Mouse (Mus musculus) gastrocnemius, postnatal 36 days (tissue): Measurements from ENCODE around the gene Apobec3. TPM values are rescaled to one million over a fixed set of nuclear protein-coding genes. Genes with fewer than 3 reads are reported as not detected.

Source experiments
- DNase-seq, 2 experiments: peaks; one replicate each; pipeline ENCODE4 v3.0.0; 2022
- intact Hi-C: fragments of 180-260 bp; cut with DNase I; formaldehyde crosslinking; loops from one replicate; pipeline ENCODE4 v1.15.1; 2025
- total RNA-seq, 2 experiments: library from RNA; stranded (reverse); gene quantifications; 2 replicates each; pipeline ENCODE4 v1.2.3; 2021

The Apobec3 gene
- total RNA-seq, 2 experiments from 2014 or later, result 2.7 to 4.7 TPM

DNA sequence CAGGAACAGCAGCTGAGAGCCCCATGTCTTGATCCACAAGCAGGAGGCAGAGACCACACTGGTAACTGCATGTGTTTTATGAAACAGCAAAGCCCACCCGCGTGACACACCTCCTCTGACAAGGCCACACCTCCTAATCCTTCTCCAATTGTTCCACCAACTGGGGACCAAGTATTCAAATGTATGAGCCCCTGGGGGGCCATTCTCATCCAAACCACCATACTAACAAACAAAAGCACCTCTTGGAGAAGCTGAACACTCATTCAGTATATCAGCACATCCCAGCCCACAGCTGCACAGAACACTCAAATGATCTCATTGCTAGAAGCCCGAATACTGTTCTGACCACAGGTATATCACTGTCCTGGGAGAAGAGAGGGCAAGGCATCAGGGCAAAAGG lies 52.1 kb downstream of the Apobec3 start:
- intact Hi-C loops, result no loop called here
- no peak for DNase-seq

DNA sequence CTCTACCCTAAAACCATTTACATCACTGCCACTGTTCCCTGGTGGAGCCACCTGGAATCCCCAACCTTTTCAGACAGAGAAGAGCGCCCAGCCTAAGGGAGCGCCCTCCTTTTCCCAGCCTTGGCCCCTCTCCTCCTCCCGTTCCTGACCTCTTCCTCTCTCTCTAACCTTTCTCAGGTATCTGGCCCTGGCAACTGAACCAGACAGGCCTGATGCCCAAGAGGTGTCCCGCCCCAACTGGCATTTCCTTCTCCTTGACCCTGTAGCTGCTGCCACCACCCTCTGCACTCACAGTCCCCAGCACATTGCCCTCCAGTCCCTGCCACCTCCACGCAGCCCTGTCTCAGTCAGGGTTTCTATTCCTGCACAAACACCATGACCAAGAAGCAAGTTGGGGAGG lies 53.5 kb downstream of the Apobec3 start:
- no peak for DNase-seq
- intact Hi-C loops, result no loop called here

DNA sequence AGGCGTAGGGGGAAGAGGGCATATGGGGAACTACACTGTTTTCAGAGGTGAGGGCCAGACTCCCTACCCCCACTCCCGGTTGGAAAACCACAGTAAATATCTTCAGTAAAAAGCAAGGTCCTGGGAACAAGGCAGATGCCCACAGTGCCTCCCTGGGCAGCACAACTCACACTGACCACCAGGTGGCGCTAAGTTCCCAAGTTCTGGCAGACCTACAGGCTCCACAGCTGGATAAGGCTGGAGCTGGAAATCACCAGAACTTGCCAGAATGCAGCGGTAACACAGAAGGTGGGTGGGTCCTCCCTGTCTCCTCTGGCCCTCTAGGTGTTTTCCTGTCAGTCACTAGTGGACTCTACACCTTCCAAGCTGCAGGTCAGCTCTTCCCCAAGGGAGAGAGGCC lies 54.6 kb downstream of the Apobec3 start:
- intact Hi-C loops, result loop anchor here (2.0 kb wide), 1 partner anchor 131 kb away; no protein-coding TSS in a partner anchor
- DNase-seq, result peak; percentile 84 to 87

DNA sequence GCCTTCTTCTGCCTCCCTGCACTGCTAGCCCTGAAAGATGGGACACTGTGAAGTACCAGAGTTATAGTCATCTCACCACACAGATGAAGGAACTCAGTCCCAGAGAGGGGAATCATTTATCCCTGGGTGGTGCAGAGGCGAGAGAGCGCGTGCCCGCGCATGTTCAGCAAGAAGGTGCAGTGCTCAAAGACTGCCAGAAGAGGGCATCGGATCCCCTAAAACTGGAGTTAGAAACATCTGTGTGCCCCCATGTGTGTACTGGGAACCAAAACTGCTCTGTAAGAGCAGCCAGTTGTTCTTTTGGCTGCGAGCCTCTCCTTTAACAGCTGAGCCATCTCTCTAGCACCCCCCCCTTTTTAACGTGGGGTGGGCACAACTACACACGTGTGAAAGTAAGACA lies 55.3 kb downstream of the Apobec3 start:
- no peak for DNase-seq
- intact Hi-C loops, result loop anchor here (2.0 kb wide), 1 partner anchor 130 kb away; no protein-coding TSS in a partner anchor

DNA sequence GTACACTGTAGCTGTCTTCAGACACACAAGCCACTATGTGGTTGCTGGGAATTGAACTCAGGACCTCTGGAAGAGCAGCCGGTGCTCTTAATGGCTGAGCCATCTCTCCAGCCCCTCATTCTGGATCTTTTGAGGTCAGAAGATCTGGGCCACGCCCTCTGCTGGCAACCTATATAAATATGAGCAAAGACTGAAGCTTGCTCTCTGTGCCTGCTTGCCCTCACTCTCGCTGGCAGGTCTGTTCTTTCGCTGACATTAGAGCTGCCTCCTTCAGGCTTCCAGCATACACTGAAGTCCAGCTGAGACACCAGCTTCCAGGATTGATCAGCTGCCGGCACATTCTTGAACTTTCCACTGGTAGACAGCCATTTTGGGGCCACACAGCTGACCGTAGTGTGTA lies 56.2 kb downstream of the Apobec3 start:
- intact Hi-C loops, result loop anchor here (2.0 kb wide), 1 partner anchor 129 kb away; no protein-coding TSS in a partner anchor
- no peak for DNase-seq

DNA sequence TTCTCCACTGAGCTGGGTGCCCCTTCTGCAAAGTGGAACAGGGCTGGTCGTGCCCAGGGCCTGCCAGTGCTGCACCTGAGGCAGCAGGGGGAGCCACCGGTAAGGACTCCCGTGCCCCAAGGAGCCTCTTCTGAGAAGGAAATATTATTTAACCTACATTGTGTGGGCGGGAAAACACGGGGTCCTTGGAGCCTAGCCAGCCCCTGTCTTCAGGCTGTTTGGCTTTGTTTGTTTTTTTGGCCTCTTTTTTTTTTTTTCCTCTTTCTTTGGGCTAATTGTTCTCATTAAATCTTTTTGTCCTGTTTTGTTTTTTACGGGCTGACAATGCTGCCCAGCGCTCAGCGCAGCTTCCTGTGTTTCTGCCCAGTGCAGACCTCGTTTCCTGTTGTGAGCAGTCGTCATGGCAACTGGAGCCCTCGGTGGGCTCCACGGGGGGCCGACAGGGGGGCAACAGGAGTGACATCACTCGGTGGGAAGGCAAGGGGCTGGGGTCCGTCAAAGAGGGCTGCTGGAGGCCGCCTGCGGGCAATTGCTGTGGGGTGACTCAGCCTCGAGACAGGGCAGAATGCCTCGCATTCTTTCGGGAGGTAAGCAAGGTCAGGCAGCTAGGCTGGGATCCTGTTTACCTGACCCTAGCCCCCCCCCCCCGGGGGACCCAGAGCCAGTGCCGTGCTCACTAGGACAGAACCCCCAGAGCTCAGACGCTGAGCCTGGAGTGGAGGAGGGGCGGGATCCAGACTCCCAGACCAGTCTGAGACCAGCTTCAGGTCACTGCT lies 59.0 kb downstream of the Apobec3 start:
- DNase-seq, result peak in 1 of 2 experiments; percentile 35
- intact Hi-C loops, result loop anchor here (5.0 kb wide), 1 partner anchor 52 kb away; no protein-coding TSS in a partner anchor

DNA sequence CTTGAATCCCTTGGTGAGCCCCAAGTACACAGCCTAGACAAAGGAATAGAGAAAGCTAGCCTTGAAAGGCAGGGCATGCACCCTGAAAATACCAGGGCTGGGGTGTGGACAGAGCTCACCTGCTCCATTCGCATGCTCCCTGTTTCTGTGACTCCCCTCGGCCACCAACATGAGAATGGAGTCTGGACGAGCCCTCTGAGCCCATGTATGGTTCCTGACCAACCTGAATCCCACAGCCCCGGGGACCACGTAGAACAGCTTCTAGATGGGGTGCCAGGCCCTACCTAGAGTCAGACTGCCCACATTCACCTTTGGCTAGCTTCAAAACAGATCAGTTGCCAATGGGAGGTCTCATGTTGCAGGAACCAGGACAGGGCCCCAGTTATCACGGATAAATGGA lies 59.8 kb downstream of the Apobec3 start:
- intact Hi-C loops, result loop anchor here (5.0 kb wide), 1 partner anchor 51 kb away; no protein-coding TSS in a partner anchor
- DNase-seq, result no peak

DNA sequence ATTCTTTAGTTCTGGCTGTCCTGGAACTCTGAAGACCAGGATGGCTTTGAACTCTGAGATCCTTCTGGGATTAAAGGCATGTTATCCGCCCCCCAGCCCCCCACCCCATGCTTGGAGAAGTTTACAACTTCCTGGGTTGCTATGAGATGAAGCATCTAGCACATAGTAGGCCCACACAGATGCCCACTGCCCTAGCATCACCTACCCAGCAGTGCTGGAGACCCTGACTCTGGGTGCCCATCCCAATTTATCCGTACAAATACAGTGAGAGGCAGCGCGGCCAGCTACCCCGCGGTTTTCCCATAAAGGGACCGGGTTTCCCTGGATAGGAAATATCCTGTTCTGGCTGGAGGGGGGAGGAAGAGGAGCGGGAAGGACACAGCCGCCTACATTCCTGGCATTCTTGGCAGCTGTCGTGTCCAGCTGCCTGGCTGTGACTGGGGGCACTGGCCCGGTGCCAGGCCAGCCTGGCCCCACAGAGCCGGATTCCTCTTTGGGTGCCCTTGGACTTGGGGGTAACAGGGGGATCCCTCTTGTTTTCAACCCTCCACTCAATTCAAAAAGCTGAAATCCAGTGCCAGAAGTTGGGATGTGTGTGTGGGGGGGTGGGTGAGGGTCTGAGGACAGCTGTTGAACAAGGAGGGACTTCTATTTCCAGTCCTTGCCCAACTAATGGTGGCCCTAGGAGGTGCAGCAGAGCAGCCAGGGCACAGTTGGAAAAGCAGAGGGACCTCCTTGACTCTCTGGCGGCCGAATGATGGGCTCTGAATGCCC lies 60.5 kb downstream of the Apobec3 start:
- intact Hi-C loops, result loop anchor here (5.0 kb wide), 1 partner anchor 50 kb away; no protein-coding TSS in a partner anchor
- DNase-seq, result no peak

DNA sequence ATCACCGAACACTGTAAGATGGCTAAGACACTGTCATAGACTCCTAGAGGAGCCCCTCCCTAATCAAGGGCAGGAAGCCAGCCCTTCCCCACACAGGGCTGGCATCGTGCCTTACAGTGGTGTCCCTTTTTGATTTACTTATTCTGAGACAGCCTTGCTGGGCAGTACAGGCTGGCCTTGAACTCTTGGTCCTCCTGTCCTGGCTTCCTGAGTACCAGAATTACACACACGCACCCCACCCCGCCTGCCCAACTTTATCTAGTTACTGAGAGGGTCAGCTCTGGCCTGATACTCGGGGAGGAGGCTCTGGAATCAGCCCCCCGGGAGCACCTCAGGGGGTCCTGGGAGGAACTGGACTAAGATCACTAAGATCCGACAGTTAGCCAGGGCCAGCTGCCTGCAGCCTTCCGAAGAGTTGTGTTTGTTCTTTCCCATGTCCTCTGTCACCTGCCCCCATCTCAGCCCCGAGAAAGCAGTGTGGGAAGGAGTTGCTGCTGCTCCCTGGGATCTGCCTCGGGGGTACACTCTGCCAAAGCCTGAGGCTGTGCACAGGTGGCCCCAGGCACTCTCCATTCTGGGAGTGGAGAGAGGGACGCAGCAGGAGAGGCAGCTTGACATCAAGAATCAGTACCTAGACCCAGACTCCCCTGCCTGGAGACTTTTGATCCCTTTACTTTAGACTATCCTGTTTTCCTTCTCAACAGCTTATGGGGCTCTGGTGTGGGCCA lies 61.2 kb downstream of the Apobec3 start:
- intact Hi-C loops, result loop anchor here (5.0 kb wide), 1 partner anchor 50 kb away; no protein-coding TSS in a partner anchor
- no peak for DNase-seq

DNA sequence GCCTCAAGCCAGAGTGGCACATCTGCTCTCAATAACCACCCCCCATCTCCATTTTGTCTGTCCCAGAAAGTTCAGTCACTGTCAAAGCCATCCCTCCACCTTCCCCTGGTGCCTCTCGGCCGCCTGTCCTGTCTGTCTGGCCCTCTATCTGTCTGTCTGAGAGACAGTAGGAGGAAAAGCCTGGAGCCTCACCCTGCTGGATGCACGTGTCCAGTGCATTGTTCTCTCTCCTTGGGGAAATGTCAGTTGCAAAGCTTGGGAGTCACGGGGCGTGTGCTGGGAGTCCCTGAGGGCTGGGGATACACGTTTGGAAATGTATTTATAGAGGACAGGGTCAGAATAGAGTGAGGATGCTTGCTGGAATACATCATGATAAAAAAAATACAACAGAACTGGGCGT lies 62.0 kb downstream of the Apobec3 start:
- intact Hi-C loops, result loop anchor here (5.0 kb wide), 1 partner anchor 49 kb away; no protein-coding TSS in a partner anchor
- DNase-seq, result no peak

DNA sequence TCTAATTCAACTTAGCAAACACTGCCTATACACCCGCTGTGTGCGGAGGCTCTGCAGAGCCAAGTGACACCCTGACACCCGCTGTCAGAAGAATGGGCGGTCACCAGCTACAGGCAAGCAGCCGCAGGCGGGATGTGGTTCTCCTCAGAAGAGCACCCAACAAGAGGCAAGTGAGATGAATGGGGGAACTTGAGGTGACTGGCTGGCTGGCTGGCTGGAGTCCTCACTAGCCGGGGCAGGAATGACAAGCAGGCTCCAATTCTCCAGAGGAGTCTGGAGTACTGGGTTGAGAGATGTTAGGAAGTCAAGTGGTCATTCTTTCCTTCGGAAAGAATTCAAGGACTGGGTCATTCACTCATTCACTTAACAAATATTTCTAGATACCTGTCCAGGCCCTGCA lies 65.1 kb downstream of the Apobec3 start:
- intact Hi-C loops, result no loop called here
- no peak for DNase-seq

DNA sequence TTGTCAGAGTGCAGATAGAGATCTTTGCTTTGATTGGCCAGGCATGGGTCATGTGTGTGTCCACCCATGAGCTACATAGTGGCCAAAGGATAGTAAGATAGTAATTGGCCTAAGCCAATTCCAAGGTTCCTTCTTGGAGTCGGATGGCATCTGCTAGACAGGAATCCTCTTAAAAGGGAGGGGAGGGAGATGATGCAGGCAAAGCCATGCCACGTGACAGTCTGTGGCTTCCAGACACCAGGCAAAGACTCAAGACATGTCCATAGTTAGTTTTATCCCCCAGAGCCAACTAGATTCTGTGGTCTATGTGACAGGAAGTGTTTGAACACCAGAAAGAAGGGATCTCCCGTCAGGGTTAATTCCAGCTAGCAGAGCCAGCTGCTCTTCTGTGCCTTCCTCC lies 67.0 kb downstream of the Apobec3 start:
- no peak for DNase-seq
- intact Hi-C loops, result no loop called here

DNA sequence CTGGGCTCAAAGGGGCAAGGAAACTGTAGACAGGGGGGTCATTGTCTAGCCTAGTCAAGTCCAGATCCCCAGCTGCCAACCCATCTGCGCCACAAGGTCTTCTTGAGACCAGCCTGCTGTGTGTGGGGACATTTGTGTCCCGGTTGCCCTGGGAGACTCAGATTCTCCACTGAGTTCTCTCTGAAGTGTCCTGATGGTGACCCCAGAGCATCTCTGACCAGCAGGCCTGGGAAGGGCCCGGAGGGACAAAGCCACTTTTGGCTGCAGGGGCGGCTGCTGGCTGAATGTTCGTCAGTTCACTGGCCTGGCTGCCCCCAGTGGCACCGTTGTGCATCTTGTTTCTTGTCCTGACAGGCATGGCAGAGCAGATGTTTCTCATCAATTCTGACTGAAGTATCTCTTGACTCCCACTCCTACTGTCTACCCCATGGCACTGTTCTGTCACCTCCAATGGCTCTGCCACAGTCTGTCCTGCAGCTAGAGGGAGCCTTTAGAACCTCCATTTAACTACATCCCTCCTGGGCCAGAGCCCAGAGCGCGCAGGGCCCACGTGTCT lies 70.0 kb downstream of the Apobec3 start:
- intact Hi-C loops, result loop anchor here (5.0 kb wide), 1 partner anchor 36 kb away; no protein-coding TSS in a partner anchor
- no peak for DNase-seq

DNA sequence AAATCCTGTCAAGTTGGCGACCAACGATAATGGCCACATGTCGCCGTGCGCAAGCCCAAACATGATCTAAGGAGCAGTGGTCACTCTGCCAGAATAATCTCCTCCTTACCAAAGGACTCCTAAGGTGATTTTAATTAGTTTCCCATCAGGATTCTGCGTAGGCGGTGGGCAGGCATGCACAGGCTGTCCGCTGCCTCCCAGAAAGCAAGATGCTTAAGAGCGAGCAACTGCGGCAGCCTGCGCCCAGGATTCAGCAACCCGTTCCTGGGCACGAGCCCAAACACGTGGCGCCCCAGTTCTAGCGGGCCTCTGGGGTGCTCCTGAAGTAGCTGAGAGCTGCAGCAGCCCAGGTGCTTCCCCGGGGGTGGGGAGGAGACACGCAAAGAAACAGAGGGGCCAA lies 71.2 kb downstream of the Apobec3 start:
- intact Hi-C loops, result loop anchor here (5.0 kb wide), 1 partner anchor 35 kb away; no protein-coding TSS in a partner anchor
- no peak for DNase-seq

DNA sequence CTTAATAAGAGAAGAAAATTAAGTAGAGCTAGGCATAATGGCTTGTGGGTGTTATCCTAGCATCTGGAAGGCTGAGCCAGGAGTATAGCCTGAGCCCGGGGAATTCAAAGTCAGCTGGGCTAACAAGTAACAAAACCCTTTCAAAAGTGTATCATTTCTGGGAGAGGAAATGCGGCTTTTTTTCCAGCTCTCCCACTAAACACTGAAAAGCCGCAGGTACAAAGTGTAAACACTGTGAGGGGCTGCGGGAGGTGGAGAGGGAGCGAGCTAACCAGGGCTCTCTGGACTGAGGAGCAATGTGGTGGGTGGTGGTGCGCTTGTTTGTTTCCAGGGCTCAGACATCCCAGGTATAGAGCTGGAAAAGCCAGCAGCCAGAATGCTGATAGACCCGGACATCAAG lies 72.9 kb downstream of the Apobec3 start:
- no peak for DNase-seq
- intact Hi-C loops, result loop anchor here (5.0 kb wide), 1 partner anchor 33 kb away; no protein-coding TSS in a partner anchor

Other genes with a start within 250 kb of the Apobec3 start
- gene Fam227a, start 232.7 kb upstream of the Apobec3 start, total RNA-seq, result under 1 TPM; 0.81 to 0.87 TPM
- gene Cby1, start 232.5 kb upstream of the Apobec3 start, total RNA-seq, result 10 to 100 TPM; 12.1 to 14.5 TPM
- gene Tomm22, start 220.8 kb upstream of the Apobec3 start, total RNA-seq, result 10 to 100 TPM; 56.5 to 60.2 TPM
- gene Josd1, start 203.7 kb upstream of the Apobec3 start, total RNA-seq, result 10 to 100 TPM; 12.1 to 13.3 TPM
- 10 to 100 TPM; 22.5 to 24.2 TPM for gene Gtpbp1, start 200.8 kb upstream of the Apobec3 start, total RNA-seq
- gene Sun2, start 149.1 kb upstream of the Apobec3 start, total RNA-seq, result 10 to 100 TPM; 76.2 to 86.8 TPM
- gene Dnal4, start 113.8 kb upstream of the Apobec3 start, total RNA-seq, result 1 to 10 TPM; 4.9 to 6.0 TPM
- under 1 TPM; 0.66 to 0.72 TPM for gene Nptxr, start 86.9 kb upstream of the Apobec3 start, total RNA-seq
- under 1 TPM in 1 of 2 experiments, not detected in 1; 0.26 TPM for gene Npcd, start 57.4 kb upstream of the Apobec3 start, total RNA-seq
- 10 to 100 TPM; 10.4 to 12.7 TPM for gene Cbx6, start 57.0 kb upstream of the Apobec3 start, total RNA-seq
- gene Cbx7, start 79.5 kb downstream of the Apobec3 start, total RNA-seq, result 10 to 100 TPM; 10.8 to 16.8 TPM
- 10 to 100 TPM; 16.5 to 17.9 TPM for gene Pdgfb, start 123.3 kb downstream of the Apobec3 start, total RNA-seq
- 10 to 100 TPM; 36.2 to 42.2 TPM for gene Syngr1, start 199.7 kb downstream of the Apobec3 start, total RNA-seq
- gene Rpl3, start 200.2 kb downstream of the Apobec3 start, total RNA-seq, result 10 to 100 TPM; 43.5 to 51.8 TPM
- 10 to 100 TPM; 11.9 to 16.4 TPM for gene Tab1, start 241.5 kb downstream of the Apobec3 start, total RNA-seq